Mouse (Mus musculus) megakaryocyte-erythroid progenitor cell, adult 5 weeks (primary cell): ENCODE results near the gene Sult2a7. TPM values are rescaled to one million over a fixed set of nuclear protein-coding genes. Genes with fewer than 3 reads are reported as not detected.

Source experiments
- polyA plus RNA-seq: library from polyadenylated mRNA; stranded (reverse); fragments of >175 nt; gene quantifications from 2 replicates; pipeline ENCODE4 v1.2.3, GENCODE M21; 2012

Gene Sult2a7
- not detected in 2 replicates for polyA plus RNA-seq

DNA sequence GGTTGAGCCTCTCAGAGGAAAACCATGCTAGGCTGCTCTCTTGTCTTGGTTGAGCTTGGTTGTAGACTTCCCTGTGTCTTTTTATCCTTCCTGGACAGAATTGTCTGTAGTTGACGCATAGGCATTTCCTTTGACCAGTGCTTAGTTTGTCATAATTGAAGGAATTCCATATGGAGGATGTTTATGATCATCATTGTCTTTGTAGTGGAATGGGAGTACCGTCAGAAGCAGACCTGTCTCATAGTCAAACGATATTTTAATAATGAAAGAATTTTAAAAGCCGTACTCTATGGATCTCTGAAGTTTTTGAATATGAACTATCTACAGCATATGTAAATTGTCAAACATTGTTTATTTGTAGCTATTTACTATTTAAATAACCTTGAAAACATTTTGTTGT, at the start of gene Sult2a7:
Gene Sult2a7, minus strand, starts transcription at position 101 of the 400 bp plus-strand sequence.

DNA sequence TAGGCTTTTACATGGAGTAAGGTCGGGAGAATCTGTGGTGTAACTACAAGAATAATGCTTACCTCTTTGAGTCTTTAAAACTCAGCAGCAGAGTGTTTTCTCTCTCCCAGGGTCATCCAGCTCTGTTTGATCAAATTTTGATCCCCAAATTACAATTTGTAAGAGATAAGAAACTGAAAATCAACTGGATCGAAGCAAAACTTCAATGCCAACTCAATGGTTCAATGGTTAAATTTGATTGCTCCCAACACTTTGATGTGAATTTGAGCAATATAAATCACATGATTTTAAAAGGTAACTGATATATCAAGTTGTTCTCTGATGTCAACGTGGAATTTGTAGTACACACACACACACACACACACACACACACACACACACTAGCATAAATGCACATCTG, 47.5 kb downstream of the Sult2a7 start, which contains the start of gene Sult2a8:
Gene Sult2a8, minus strand, starts transcription at position 236 of the 400 bp plus-strand sequence.

Other genes with a start within 250 kb of the Sult2a7 start
- gene Sult2a6, start 239.4 kb downstream of the Sult2a7 start, polyA plus RNA-seq = not detected in 2 replicates
- gene Obox8, start 160.7 kb downstream of the Sult2a7 start, polyA plus RNA-seq = 0.08 TPM in 1 of 2 replicates, not detected in the other
- 0.13 TPM in 1 of 2 replicates, not detected in the other for gene Sult2a8, start 47.5 kb downstream of the Sult2a7 start, polyA plus RNA-seq
- gene Vmn1r90, start 69.3 kb upstream of the Sult2a7 start, polyA plus RNA-seq = not detected in 2 replicates
- not detected in 2 replicates for gene Obox7, start 165.3 kb upstream of the Sult2a7 start, polyA plus RNA-seq